Comparison of ENCODE assay signal across 8 mouse cellular contexts in the genomic region with DNA sequence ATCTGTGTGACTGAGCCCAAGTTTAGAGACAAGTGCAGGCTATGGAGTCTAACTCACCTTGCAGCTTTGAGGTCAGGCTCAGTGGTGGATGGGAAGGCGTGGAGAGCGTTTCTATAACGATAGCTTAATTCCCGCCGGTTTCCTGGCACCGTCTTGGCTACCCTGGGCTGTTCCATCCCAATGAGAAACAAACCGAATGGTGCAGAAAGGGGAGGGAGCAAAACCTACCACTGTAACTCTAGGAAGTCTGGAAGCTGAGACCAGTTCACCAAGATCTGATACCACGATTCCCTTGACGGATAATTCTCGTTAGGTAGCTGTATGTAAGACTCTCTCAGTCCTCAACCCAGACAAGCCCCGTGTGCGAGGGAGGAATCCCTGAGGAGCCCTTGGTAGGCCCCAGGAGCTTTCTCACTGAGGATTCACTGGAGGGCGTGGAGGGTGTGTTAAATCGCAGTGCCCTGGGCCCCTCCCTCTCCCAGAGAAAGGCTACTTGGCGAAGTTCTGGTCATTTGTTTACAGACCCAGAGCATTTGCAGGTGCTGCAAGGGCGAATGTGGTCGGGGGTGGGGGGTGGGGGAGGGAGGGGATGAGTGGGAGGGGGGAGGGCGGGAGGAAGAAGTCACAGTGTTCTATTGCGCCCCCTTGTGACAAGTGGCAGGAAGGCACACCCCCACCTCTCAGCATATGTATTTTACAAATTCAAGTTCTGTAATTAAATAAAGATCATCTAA.
DNase-seq lines count a peak whose midpoint lies in the region; ATAC-seq and TF ChIP-seq lines count a peak whose summit lies in the region.

No protein-coding gene starts in this region.

- no peaks in the 10 kb centered on the region for H3K27me3 ChIP-seq in forebrain, embryonic 13.5 days
- H3K27me3 ChIP-seq in kidney, postnatal 0 days (ENCODE audit: insufficient read depth, low read length) = no peaks in the 10 kb centered on the region

- no peak overlapping the region for H3K27ac ChIP-seq in ES-E14 (ENCODE audit: insufficient read depth, low read depth, low read length, poor library complexity, severe bottlenecking)
- H3K27ac ChIP-seq in forebrain, embryonic 13.5 days = peak overlapping the region; percentile 48; the same call in 1 of the 2 replicates
- no peak overlapping the region for H3K27ac ChIP-seq in kidney, postnatal 0 days

- peak overlapping the region; percentile 48; the same call in 1 of the 2 replicates for H3K9ac ChIP-seq in ES-E14 (ENCODE audit: insufficient read depth, low read depth, low read length, poor library complexity, severe bottlenecking)
- H3K9ac ChIP-seq in forebrain, embryonic 13.5 days = no peak overlapping the region
- H3K9ac ChIP-seq in kidney, postnatal 0 days (ENCODE audit: low read depth, low read length) = no peak overlapping the region

- peak overlapping the region; percentile 24 to 31 for H3K4me3 ChIP-seq in ES-E14 (ENCODE audit: insufficient read depth in 1 of 2, low read depth in 1 of 2, low read length in 2 of 2, poor library complexity in 1 of 2, severe bottlenecking in 1 of 2)
- no peak overlapping the region; the same call in 1 of the 2 replicates for H3K4me3 ChIP-seq in forebrain, embryonic 13.5 days
- H3K4me3 ChIP-seq in kidney, postnatal 0 days (replicated peaks; ENCODE audit: low read depth, low read length) = peak overlapping the region; percentile 11; the same call in 1 of the 2 replicates

- peak; percentile 61 to 64 for DNase-seq in B cell, adult 2 months
- peak; percentile 40 for DNase-seq in ES-E14 (ENCODE audit: low read depth, low spot score)
- peak; percentile 58 for DNase-seq in kidney, postnatal 0 days (ENCODE audit: low spot score)
- DNase-seq in thymus, postnatal 0 days (ENCODE audit: low spot score) = peak; percentile 49
- DNase-seq in left cerebral cortex, adult 9 months (ENCODE audit: low spot score in 2 of 2) = no peak
- DNase-seq in layer of hippocampus, postnatal 36 days = no peak

- in situ Hi-C loops in ES-E14 (cut with MboI; ENCODE audit: low sequenced_read_pairs in 2 of 2, unreplicated experiment in 2 of 2) = no loop called here

- TF ChIP-seq CTCF in kidney, postnatal 0 days (IDR thresholded peaks at IDR 0.05; ENCODE audit: low read depth) = peak; percentile 53; the same call in 1 of the 2 replicates

- H3K36me3 ChIP-seq in ES-E14 (ENCODE audit: control insufficient read depth, insufficient read depth, low read length, poor library complexity, severe bottlenecking) = no peaks in the 10 kb centered on the region
- peaks cover 12% of the 10 kb centered on the region for H3K36me3 ChIP-seq in forebrain, embryonic 13.5 days (ENCODE audit: poor library complexity, severe bottlenecking)
- no peaks in the 10 kb centered on the region for H3K36me3 ChIP-seq in kidney, postnatal 0 days (ENCODE audit: insufficient read depth, low read length)

- peak overlapping the region; percentile 36 for H3K4me2 ChIP-seq in forebrain, embryonic 13.5 days
- peak overlapping the region; percentile 46 for H3K4me2 ChIP-seq in kidney, postnatal 0 days (ENCODE audit: low read length)

- no peaks in the 10 kb centered on the region for H3K9me3 ChIP-seq in ES-E14 (ENCODE audit: control insufficient read depth, insufficient read depth, low read depth, low read length)
- H3K9me3 ChIP-seq in forebrain, embryonic 13.5 days (replicated peaks) = no peaks in the 10 kb centered on the region
- H3K9me3 ChIP-seq in kidney, postnatal 0 days (replicated peaks; ENCODE audit: low read length) = no peaks in the 10 kb centered on the region

- ATAC-seq in forebrain, embryonic 13.5 days = peak; percentile 30; the same call in 1 of the 2 replicates
- ATAC-seq in kidney, postnatal 0 days (replicated peaks; ENCODE audit: low FRiP score, low read depth) = peak; percentile 38
- ATAC-seq in megakaryocyte progenitor cell, adult 5-6 weeks (replicated peaks; ENCODE audit: poor library complexity) = peak; percentile 53

- peaks cover 0 to 4% of the 10 kb centered on the region in 2 experiments; a peak in 1 of 4 replicates for H3K4me1 ChIP-seq in ES-E14 (ENCODE audit: control insufficient read depth in 2 of 2, insufficient read depth in 2 of 2, low read length in 2 of 2, poor library complexity in 1 of 2)
- H3K4me1 ChIP-seq in forebrain, embryonic 13.5 days = peaks cover 12% of the 10 kb centered on the region
- peaks cover 11% of the 10 kb centered on the region; the same call in 1 of the 2 replicates for H3K4me1 ChIP-seq in kidney, postnatal 0 days (replicated peaks; ENCODE audit: insufficient read depth, low read length)

- 8% methylated on average over 16 of the region's 19 CpGs for WGBS in forebrain, embryonic 13.5 days
- WGBS in kidney, postnatal 0 days = 11% methylated on average over 18 of the region's 19 CpGs

TF ChIP-seq in ES-E14, 5 proteins besides CTCF, POLR2A, EP300 and RAD21:
- no peak for TF ChIP-seq ZC3H11A (IDR thresholded peaks at IDR 0.05; ENCODE audit: borderline replicate concordance, low read depth, low read length)
- no peak for TF ChIP-seq HCFC1 (IDR thresholded peaks at IDR 0.05; ENCODE audit: borderline replicate concordance, insufficient read depth, low read length)
- no peak for TF ChIP-seq MAFK (IDR thresholded peaks at IDR 0.05; ENCODE audit: insufficient read depth, low read depth, low read length)
TF ChIP-seq in ES-E14: peak in this region for 0.

Comparison
In these comparisons a context has a peak if more than half of its experiments do, and no peak if none do; other contexts are left out.
1. DNase-seq: peak in B cell, adult 2 months (2 of 2), ES-E14 (single experiment), kidney, postnatal 0 days (single experiment) and thymus, postnatal 0 days (single experiment); none in left cerebral cortex, adult 9 months (0 of 2) and layer of hippocampus, postnatal 36 days (0 of 2).
2. Peak in every context shown above with its lines, with median percentiles within 50 percentile points of each other: ATAC-seq.